Mouse (Mus musculus): ENCODE data around the gene Upk1a. TPM values are rescaled to one million over a fixed set of nuclear protein-coding genes. Genes with fewer than 3 reads are reported as not detected.

The Upk1a gene
- polyA plus RNA-seq, 1 experiment from 2014 or later: 1.5 TPM

- Histone ChIP-seq H3K27ac (ENCODE audit: low read depth, low read length) (no peak overlapping the region), H3K4me3 (ENCODE audit: low read depth, low read length) (no peak overlapping the region), H3K4me1 (replicated peaks; ENCODE audit: control insufficient read depth, insufficient read depth, low read length) (0 out of 2 replicates have a peak, but pooled peaks cover 4% of the 10 kb centered on the region), H3K36me3 (ENCODE audit: control insufficient read depth, insufficient read depth, low read length) (no peaks in the 10 kb centered on the region), H3K9me3 (ENCODE audit: control insufficient read depth, low read length) (no peaks in the 10 kb centered on the region), H3K27me3 (replicated peaks; ENCODE audit: control insufficient read depth, insufficient read depth, low read length) (no peaks in the 10 kb centered on the region), H3K9ac (ENCODE audit: low read depth, low read length) (no peak overlapping the region), H3K4me2 (no peak overlapping the region)
- WGBS: 76% methylated on average over 5 of the region's 5 CpGs
- no peak for ATAC-seq (replicated peaks; ENCODE audit: low FRiP score)
- DNase-seq (ENCODE audit: low spot score): no peak
These were observed 16.6 kb downstream of the Upk1a start for GRCm38 (mm10) chr7:30596093-30596492.

- Histone ChIP-seq H3K27ac (ENCODE audit: low read depth, low read length) (no peak overlapping the region), H3K4me2 (no peak overlapping the region), H3K36me3 (ENCODE audit: control insufficient read depth, insufficient read depth, low read length) (no peaks in the 10 kb centered on the region)
These were observed 18.1 kb downstream of the Upk1a start for GRCm38 (mm10) chr7:30594510-30595024.

GRCm38 (mm10) chr7:30593579-30594509 lies 18.8 kb downstream of the Upk1a start:
- Histone ChIP-seq H3K4me3 (ENCODE audit: low read depth, low read length) (no peak overlapping the region), H3K9me3 (ENCODE audit: control insufficient read depth, low read length) (no peaks in the 10 kb centered on the region), H3K27me3 (replicated peaks; ENCODE audit: control insufficient read depth, insufficient read depth, low read length) (no peaks in the 10 kb centered on the region), H3K9ac (ENCODE audit: low read depth, low read length) (no peak overlapping the region), H3K4me2 (no peak overlapping the region), H3K27ac (ENCODE audit: low read depth, low read length) (no peak overlapping the region), H3K36me3 (ENCODE audit: control insufficient read depth, insufficient read depth, low read length) (no peaks in the 10 kb centered on the region), H3K4me1 (replicated peaks; ENCODE audit: control insufficient read depth, insufficient read depth, low read length) (peaks cover 6% of the 10 kb centered on the region)
- DNase-seq (ENCODE audit: low spot score) (no peak), ATAC-seq (replicated peaks; ENCODE audit: low FRiP score) (no peak)
- WGBS: 63% methylated on average over 10 of the region's 10 CpGs

More at GRCm38 (mm10) chr7:30594510-30595024, 18.1 kb downstream of the Upk1a start:
- 66% methylated on average over 3 of the region's 4 CpGs for WGBS
- no peak for DNase-seq (ENCODE audit: low spot score)
- Histone ChIP-seq H3K27me3 (replicated peaks; ENCODE audit: control insufficient read depth, insufficient read depth, low read length) (no peaks in the 10 kb centered on the region), H3K9ac (ENCODE audit: low read depth, low read length) (no peak overlapping the region), H3K4me3 (ENCODE audit: low read depth, low read length) (no peak overlapping the region), H3K9me3 (ENCODE audit: control insufficient read depth, low read length) (no peaks in the 10 kb centered on the region), H3K4me1 (replicated peaks; ENCODE audit: control insufficient read depth, insufficient read depth, low read length) (peaks cover 7% of the 10 kb centered on the region)
- ATAC-seq (replicated peaks; ENCODE audit: low FRiP score): no peak

GRCm38 (mm10) chr7:30592772-30593423 lies 19.7 kb downstream of the Upk1a start:
- H3K4me3 ChIP-seq (ENCODE audit: low read depth, low read length): no peak overlapping the region
- 48% methylated on average over 5 of the region's 5 CpGs for WGBS
- H3K36me3 ChIP-seq (ENCODE audit: control insufficient read depth, insufficient read depth, low read length): no peaks in the 10 kb centered on the region
- no peak overlapping the region for H3K4me2 ChIP-seq
- H3K27ac ChIP-seq (ENCODE audit: low read depth, low read length): no peak overlapping the region
- no peak for ATAC-seq (replicated peaks; ENCODE audit: low FRiP score)
- H3K27me3 ChIP-seq (replicated peaks; ENCODE audit: control insufficient read depth, insufficient read depth, low read length): no peaks in the 10 kb centered on the region
- H3K9ac ChIP-seq (ENCODE audit: low read depth, low read length): no peak overlapping the region
- DNase-seq (ENCODE audit: low spot score): no peak
- no peaks in the 10 kb centered on the region for H3K9me3 ChIP-seq (ENCODE audit: control insufficient read depth, low read length)
- H3K4me1 ChIP-seq (replicated peaks; ENCODE audit: control insufficient read depth, insufficient read depth, low read length): peaks cover 6% of the 10 kb centered on the region

- ATAC-seq (replicated peaks; ENCODE audit: low FRiP score) (no peak), DNase-seq (ENCODE audit: low spot score) (no peak)
- Histone ChIP-seq H3K9ac (ENCODE audit: low read depth, low read length) (no peak overlapping the region), H3K4me2 (no peak overlapping the region), H3K9me3 (ENCODE audit: control insufficient read depth, low read length) (no peaks in the 10 kb centered on the region), H3K27ac (ENCODE audit: low read depth, low read length) (no peak overlapping the region), H3K4me1 (replicated peaks; ENCODE audit: control insufficient read depth, insufficient read depth, low read length) (peaks cover 11% of the 10 kb centered on the region), H3K4me3 (ENCODE audit: low read depth, low read length) (no peak overlapping the region), H3K27me3 (replicated peaks; ENCODE audit: control insufficient read depth, insufficient read depth, low read length) (no peaks in the 10 kb centered on the region), H3K36me3 (ENCODE audit: control insufficient read depth, insufficient read depth, low read length) (peaks cover 5% of the 10 kb centered on the region; the same call in 1 of the 2 replicates)
- WGBS: 64% methylated on average over 4 of the region's 4 CpGs
These were observed 21.1 kb downstream of the Upk1a start for GRCm38 (mm10) chr7:30591605-30591951.

GRCm38 (mm10) chr7:30590927-30591604 lies 21.6 kb downstream of the Upk1a start:
- H3K4me1 ChIP-seq (replicated peaks; ENCODE audit: control insufficient read depth, insufficient read depth, low read length): peaks cover 11% of the 10 kb centered on the region
- H3K27ac ChIP-seq (ENCODE audit: low read depth, low read length): no peak overlapping the region
- H3K36me3 ChIP-seq (ENCODE audit: control insufficient read depth, insufficient read depth, low read length): peaks cover 8% of the 10 kb centered on the region; the same call in 1 of the 2 replicates
- ATAC-seq (replicated peaks; ENCODE audit: low FRiP score): no peak
- no peak overlapping the region for H3K4me3 ChIP-seq (ENCODE audit: low read depth, low read length)
- H3K27me3 ChIP-seq (replicated peaks; ENCODE audit: control insufficient read depth, insufficient read depth, low read length): no peaks in the 10 kb centered on the region
- no peak for DNase-seq (ENCODE audit: low spot score)
- H3K9me3 ChIP-seq (ENCODE audit: control insufficient read depth, low read length): no peaks in the 10 kb centered on the region
- H3K9ac ChIP-seq (ENCODE audit: low read depth, low read length): no peak overlapping the region
- no peak overlapping the region for H3K4me2 ChIP-seq
- 82% methylated on average over 9 of the region's 9 CpGs for WGBS

- peak overlapping the region; percentile 63 for H3K4me2 ChIP-seq
- peak overlapping the region; percentile 96 for H3K4me3 ChIP-seq (ENCODE audit: low read depth, low read length)
- H3K36me3 ChIP-seq (ENCODE audit: control insufficient read depth, insufficient read depth, low read length): peaks cover 16% of the 10 kb centered on the region; the same call in 1 of the 2 replicates
- peak overlapping the region; percentile 91 for H3K27ac ChIP-seq (ENCODE audit: low read depth, low read length)
- H3K27me3 ChIP-seq (replicated peaks; ENCODE audit: control insufficient read depth, insufficient read depth, low read length): no peaks in the 10 kb centered on the region
- peaks cover 11% of the 10 kb centered on the region for H3K4me1 ChIP-seq (replicated peaks; ENCODE audit: control insufficient read depth, insufficient read depth, low read length)
- WGBS: 32% methylated on average over 39 of the region's 40 CpGs
- no peaks in the 10 kb centered on the region for H3K9me3 ChIP-seq (ENCODE audit: control insufficient read depth, low read length)
- ATAC-seq (replicated peaks; ENCODE audit: low FRiP score) (peak; percentile 54), DNase-seq (ENCODE audit: low spot score) (peak; percentile 84)
- H3K9ac ChIP-seq (ENCODE audit: low read depth, low read length): peak overlapping the region; percentile 99
These were observed 23.0 kb downstream of the Upk1a start for GRCm38 (mm10) chr7:30589435-30590301.

All from liver, embryonic 11.5 days (tissue).